Mouse (Mus musculus) small intestine, adult 2 months (tissue): Measurements from ENCODE around the gene Stra6. TPM values are rescaled to one million over a fixed set of nuclear protein-coding genes. Genes with fewer than 3 reads are reported as not detected.

Experiments
- H3K27ac ChIP-seq: fragments of 200-500 bp; 2 replicates; pipeline ENCODE4 v1.5.1; 2012; ENCODE audit warnings: low read depth, low read length, control low read depth, inconsistent platforms; ENCODE audit not compliant: insufficient read depth
- H3K27me3 ChIP-seq: fragments of 200-500 bp; 2 replicates; pipeline ENCODE4 v1.6.1; 2012; ENCODE audit warnings: mild to moderate bottlenecking, moderate library complexity, low read length, inconsistent platforms; ENCODE audit not compliant: control insufficient read depth, insufficient read depth
- H3K36me3 ChIP-seq: fragments of 200-500 bp; 2 replicates; pipeline ENCODE4 v1.6.1; 2012; ENCODE audit warnings: mild to moderate bottlenecking, low read length, control low read depth, inconsistent platforms; ENCODE audit not compliant: control insufficient read depth, insufficient read depth
- H3K4me1 ChIP-seq: fragments of 200-500 bp; 2 replicates; pipeline ENCODE4 v1.6.1; 2012; ENCODE audit warnings: low read length, inconsistent platforms, mixed read lengths; ENCODE audit not compliant: control insufficient read depth, insufficient read depth, insufficient read length
- H3K4me3 ChIP-seq: fragments of 200-500 bp; 2 replicates; pipeline ENCODE4 v1.5.1; 2012; ENCODE audit warnings: low read depth, mild to moderate bottlenecking, control low read depth, inconsistent platforms, low read length, moderate library complexity
- CTCF ChIP-seq: fragments of 200-500 bp; IDR thresholded peaks from 2 replicates; pipeline ENCODE4 v1.5.1; 2012; ENCODE audit warnings: low read depth, mild to moderate bottlenecking, control low read depth, inconsistent platforms, low read length, moderate library complexity, mixed read lengths; ENCODE audit not compliant: insufficient replicate concordance, insufficient read length; ENCODE audit errors: extremely low read depth
- POLR2A ChIP-seq: fragments of 200-500 bp; IDR thresholded peaks from 2 replicates; pipeline ENCODE4 v1.6.1; 2012; ENCODE audit warnings: low read depth, mild to moderate bottlenecking, control low read depth, inconsistent platforms, low read length, moderate library complexity
- WGBS: fragments of 180-500 bp; shearing (Covaris S2); methylation state at CpG from one replicate; pipeline ENCODE4 v1.1.7; 2018; 5-methylcytosine and 5-hydroxymethylcytosine counted together
- polyA plus RNA-seq: library from polyadenylated mRNA; depleted of rRNA; stranded (reverse); fragments of >200 nt; gene quantifications from 2 replicates; pipeline ENCODE4 v1.2.3, GENCODE M21; 2012

Gene Stra6
- polyA plus RNA-seq, 1 experiment: 1.7 TPM

GRCm38 (mm10) chr9:58116024-58116651 is 52.5 kb downstream of the Stra6 start:
- WGBS: 51% methylated on average over 7 of the region's 7 CpGs
- Histone ChIP-seq H3K4me1 (peaks cover 27% of the 10 kb centered on the region), H3K4me3 (no peak overlapping the region), H3K27me3 (no peaks in the 10 kb centered on the region), H3K36me3 (no peaks in the 10 kb centered on the region), H3K27ac (no peak overlapping the region)
- TF ChIP-seq CTCF (no peak), POLR2A (no peak)

DNA sequence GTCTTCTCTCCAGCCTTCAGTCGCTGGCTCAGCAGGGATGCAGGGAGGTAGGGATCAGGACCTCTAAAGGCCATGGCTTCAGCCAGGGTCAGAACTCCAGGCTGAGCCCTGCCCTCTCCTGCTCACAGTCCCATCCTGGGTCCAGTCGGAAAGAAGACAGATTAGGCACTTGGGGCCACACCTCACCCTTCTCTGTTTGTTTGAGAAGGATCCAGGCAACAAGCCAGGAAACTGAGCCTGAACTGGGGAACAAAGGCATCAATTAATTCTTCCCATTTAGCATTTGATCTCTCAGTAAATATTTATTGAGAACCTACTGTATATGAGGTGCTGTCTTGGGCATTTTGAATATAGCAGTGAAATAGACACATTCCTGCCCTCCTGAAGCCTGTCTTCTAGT is 55.1 kb downstream of the Stra6 start, which contains the start of gene Ccdc33:
Ccdc33 (minus strand) TSS at position 153 of the 400 bp plus-strand sequence.
- WGBS: 16% methylated on average over 2 of the region's 2 CpGs
- no peak within 1 kb of the TSS for H3K4me3 ChIP-seq
- no peak within 1 kb of the TSS for H3K27ac ChIP-seq
- H3K4me1 ChIP-seq: peaks cover 24% of the 10 kb centered on the region
- H3K36me3 ChIP-seq: no peaks in the 10 kb centered on the region
- TF ChIP-seq CTCF: no peak
- no peak for TF ChIP-seq POLR2A
- H3K27me3 ChIP-seq: no peaks in the 10 kb centered on the region

DNA sequence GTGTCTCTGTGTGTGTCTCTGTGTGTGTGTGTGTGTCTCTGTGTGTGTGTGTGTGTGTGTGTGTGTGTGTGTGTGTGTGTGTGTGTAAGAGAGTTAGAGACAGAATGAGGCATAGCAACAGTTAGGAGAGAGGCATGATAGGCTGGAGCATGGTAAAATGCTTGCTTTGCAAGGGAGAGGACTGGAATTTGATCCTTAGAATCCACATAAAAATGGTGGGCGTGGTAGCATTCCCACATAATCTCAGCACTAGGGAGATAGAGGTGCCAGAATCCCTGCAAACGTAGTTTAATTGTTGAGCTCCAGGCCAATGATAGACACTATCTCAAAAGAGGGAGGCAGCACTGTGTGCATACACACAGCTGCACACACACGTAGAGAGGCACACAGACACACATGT is 61.5 kb downstream of the Stra6 start:
- no peak overlapping the region for H3K27ac ChIP-seq
- H3K36me3 ChIP-seq: no peaks in the 10 kb centered on the region
- H3K4me3 ChIP-seq: no peak overlapping the region
- WGBS: 25% methylated on average over 3 of the region's 3 CpGs
- H3K4me1 ChIP-seq: peaks cover 2% of the 10 kb centered on the region; the same call in 1 of the 2 replicates
- TF ChIP-seq POLR2A: no peak
- no peak for TF ChIP-seq CTCF
- 0 out of 2 replicates have a peak, but pooled peaks cover 5% of the 10 kb centered on the region for H3K27me3 ChIP-seq

DNA sequence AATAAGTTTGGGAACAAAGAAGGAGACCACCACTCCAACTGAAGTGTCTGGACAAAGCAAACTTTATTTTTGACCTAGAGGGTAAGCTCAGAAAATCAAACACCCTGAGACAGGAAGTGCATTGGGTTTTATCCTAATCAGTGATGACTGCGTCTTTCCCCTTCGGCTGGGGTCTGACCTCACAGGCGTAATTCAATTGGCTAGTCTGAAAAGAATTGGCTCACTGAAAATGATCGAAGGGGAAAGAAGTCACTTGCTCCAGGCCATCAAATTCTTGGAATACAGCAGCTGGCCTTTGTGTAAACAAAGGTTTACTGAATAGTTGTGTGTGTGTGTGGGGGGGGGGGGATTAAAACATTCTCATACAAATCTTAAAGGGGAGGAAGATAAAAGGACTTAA is 62.2 kb downstream of the Stra6 start:
- 0 out of 2 replicates have a peak, but pooled peaks cover 5% of the 10 kb centered on the region for H3K27me3 ChIP-seq
- H3K4me1 ChIP-seq: peaks cover 2% of the 10 kb centered on the region; the same call in 1 of the 2 replicates
- H3K4me3 ChIP-seq: no peak overlapping the region
- no peaks in the 10 kb centered on the region for H3K36me3 ChIP-seq
- TF ChIP-seq POLR2A (no peak), CTCF (no peak)
- WGBS: 53% methylated on average over 4 of the region's 4 CpGs
- H3K27ac ChIP-seq: no peak overlapping the region

- no peak overlapping the region for H3K27ac ChIP-seq
- no peaks in the 10 kb centered on the region for H3K36me3 ChIP-seq
- no peak overlapping the region for H3K4me3 ChIP-seq
- TF ChIP-seq POLR2A (no peak), CTCF (no peak)
- WGBS: 46% methylated on average over 13 of the region's 13 CpGs
- peaks cover 2% of the 10 kb centered on the region; the same call in 1 of the 2 replicates for H3K4me1 ChIP-seq
- H3K27me3 ChIP-seq: peaks cover 5% of the 10 kb centered on the region; the same call in 1 of the 2 replicates
Measured at GRCm38 (mm10) chr9:58128926-58129413, 65.4 kb downstream of the Stra6 start.

DNA sequence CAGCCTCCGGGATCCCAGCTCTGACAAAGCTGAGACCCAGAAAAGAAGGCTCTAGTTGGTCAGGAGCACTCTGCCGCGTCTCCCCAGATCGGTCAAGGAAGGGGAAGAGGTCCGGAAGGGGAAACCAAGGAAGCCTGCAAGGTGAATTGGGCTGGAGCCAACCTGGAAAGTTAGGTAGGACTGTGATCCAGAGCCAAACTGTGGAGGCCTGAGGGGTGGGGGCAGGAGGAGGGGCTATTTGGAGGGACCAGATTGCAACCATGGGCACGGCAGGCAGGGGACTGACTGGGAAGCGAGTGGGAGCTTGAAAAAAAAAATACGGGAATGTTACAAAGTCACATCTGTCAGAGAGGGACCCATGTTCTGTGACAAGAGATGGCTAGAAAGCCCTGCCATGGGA is 65.9 kb downstream of the Stra6 start:
- Histone ChIP-seq H3K27me3 (peaks cover 10% of the 10 kb centered on the region; the same call in 1 of the 2 replicates), H3K27ac (no peak overlapping the region), H3K4me1 (peaks cover 2% of the 10 kb centered on the region; the same call in 1 of the 2 replicates), H3K36me3 (no peaks in the 10 kb centered on the region), H3K4me3 (no peak overlapping the region)
- TF ChIP-seq CTCF (no peak), POLR2A (no peak)
- 66% methylated on average over 8 of the region's 8 CpGs for WGBS

- no peaks in the 10 kb centered on the region for H3K36me3 ChIP-seq
- H3K27ac ChIP-seq: no peak overlapping the region
- 37% methylated on average over 3 of the region's 3 CpGs for WGBS
- no peak for TF ChIP-seq CTCF
- no peak for TF ChIP-seq POLR2A
- peaks cover 11% of the 10 kb centered on the region; the same call in 1 of the 2 replicates for H3K27me3 ChIP-seq
- no peaks in the 10 kb centered on the region for H3K4me1 ChIP-seq
- H3K4me3 ChIP-seq: no peak overlapping the region
Measured at GRCm38 (mm10) chr9:58130909-58131308, 67.3 kb downstream of the Stra6 start.
